Mouse (Mus musculus) forebrain, embryonic 11.5 days (tissue): ENCODE data around the gene Bst2. TPM values are rescaled to one million over a fixed set of nuclear protein-coding genes. Genes with fewer than 3 reads are reported as not detected.

Experiments
- polyA plus RNA-seq: library from polyadenylated mRNA; unstranded; fragments of >200 nt; fragmentation: Nextera tagmentation; extraction: Ambion mirVana; gene quantifications from 2 replicates; pipeline ENCODE4 v1.2.1, GENCODE M21; 2014

The Bst2 gene
- polyA plus RNA-seq, 1 experiment from 2014 or later = 3.1 TPM

Other genes starting within 250 kb of the Bst2 start
- 69.3 and 82.5 TPM in 2 replicates for gene Use1, start 170.6 kb downstream of the Bst2 start, polyA plus RNA-seq
- 2.9 and 3.3 TPM in 2 replicates for gene Ocel1, start 166.2 kb downstream of the Bst2 start, polyA plus RNA-seq
- gene Nr2f6, start 155.5 kb downstream of the Bst2 start, polyA plus RNA-seq = 49.1 and 51.4 TPM in 2 replicates
- 4.2 and 4.5 TPM in 2 replicates for gene Ushbp1, start 141.7 kb downstream of the Bst2 start, polyA plus RNA-seq
- gene Babam1, start 140.6 kb downstream of the Bst2 start, polyA plus RNA-seq = 106 and 119 TPM in 2 replicates
- gene Ankle1, start 131.4 kb downstream of the Bst2 start, polyA plus RNA-seq = 38.7 and 42.2 TPM in 2 replicates
- 76.6 and 76.7 TPM in 2 replicates for gene Abhd8, start 73.8 kb downstream of the Bst2 start, polyA plus RNA-seq
- gene Mrpl34, start 72.5 kb downstream of the Bst2 start, polyA plus RNA-seq = 186 TPM in 2 replicates
- 133 and 146 TPM in 2 replicates for gene Dda1, start 68.3 kb downstream of the Bst2 start, polyA plus RNA-seq
- gene Ano8, start 51.5 kb downstream of the Bst2 start, polyA plus RNA-seq = 5.7 and 9.3 TPM in 2 replicates
- 7.9 and 10.8 TPM in 2 replicates for gene Gtpbp3, start 49.4 kb downstream of the Bst2 start, polyA plus RNA-seq
- gene Plvap, start 25.7 kb downstream of the Bst2 start, polyA plus RNA-seq = 42.5 and 43.4 TPM in 2 replicates
- gene Ccdc194, start 11.7 kb downstream of the Bst2 start, polyA plus RNA-seq = 0.29 TPM in 1 of 2 replicates, not detected in the other
- gene Mvb12a, start 5.5 kb upstream of the Bst2 start, polyA plus RNA-seq = 50.1 and 62.8 TPM in 2 replicates
- gene Tmem221, start 21.4 kb upstream of the Bst2 start, polyA plus RNA-seq = 0.15 TPM in 1 of 2 replicates, not detected in the other
- not detected in 2 replicates for gene Nxnl1, start 29.1 kb upstream of the Bst2 start, polyA plus RNA-seq
- gene Slc27a1, start 31.4 kb upstream of the Bst2 start, polyA plus RNA-seq = 18.4 and 19.1 TPM in 2 replicates
- gene Pgls, start 54.7 kb upstream of the Bst2 start, polyA plus RNA-seq = 218 and 238 TPM in 2 replicates
- gene Fam129c, start 60.2 kb upstream of the Bst2 start, polyA plus RNA-seq = 3.2 and 4.3 TPM in 2 replicates
- gene Colgalt1, start 73.5 kb upstream of the Bst2 start, polyA plus RNA-seq = 41.8 and 48.6 TPM in 2 replicates
- 6.5 and 6.6 TPM in 2 replicates for gene Unc13a, start 134.3 kb upstream of the Bst2 start, polyA plus RNA-seq
- 2.3 TPM in 2 replicates for gene Jak3, start 138.8 kb upstream of the Bst2 start, polyA plus RNA-seq
- not detected in 2 replicates for gene Insl3, start 151.8 kb upstream of the Bst2 start, polyA plus RNA-seq
- gene B3gnt3, start 164.3 kb upstream of the Bst2 start, polyA plus RNA-seq = 0.51 and 0.64 TPM in 2 replicates
- gene Fcho1, start 188.3 kb upstream of the Bst2 start, polyA plus RNA-seq = 21.3 and 23.2 TPM in 2 replicates